Mouse (Mus musculus) left cerebral cortex, adult 8-10 months (tissue): ENCODE measurements around the gene Msrb3. TPM values are rescaled to one million over a fixed set of nuclear protein-coding genes. Genes with fewer than 3 reads are reported as not detected.

Source experiments
- DNase-seq, 2 experiments: peaks; one replicate each; pipeline ENCODE4 v3.0.0; 2022; ENCODE audit warnings: low spot score in 2 of 2
- total RNA-seq, 4 experiments: library from RNA; stranded (reverse); gene quantifications; 2 replicates each; pipeline ENCODE4 v1.2.4; 2022

Gene Msrb3
- total RNA-seq, 4 experiments from 2014 or later = 5.4 to 6.6 (median 6.2) TPM

DNA sequence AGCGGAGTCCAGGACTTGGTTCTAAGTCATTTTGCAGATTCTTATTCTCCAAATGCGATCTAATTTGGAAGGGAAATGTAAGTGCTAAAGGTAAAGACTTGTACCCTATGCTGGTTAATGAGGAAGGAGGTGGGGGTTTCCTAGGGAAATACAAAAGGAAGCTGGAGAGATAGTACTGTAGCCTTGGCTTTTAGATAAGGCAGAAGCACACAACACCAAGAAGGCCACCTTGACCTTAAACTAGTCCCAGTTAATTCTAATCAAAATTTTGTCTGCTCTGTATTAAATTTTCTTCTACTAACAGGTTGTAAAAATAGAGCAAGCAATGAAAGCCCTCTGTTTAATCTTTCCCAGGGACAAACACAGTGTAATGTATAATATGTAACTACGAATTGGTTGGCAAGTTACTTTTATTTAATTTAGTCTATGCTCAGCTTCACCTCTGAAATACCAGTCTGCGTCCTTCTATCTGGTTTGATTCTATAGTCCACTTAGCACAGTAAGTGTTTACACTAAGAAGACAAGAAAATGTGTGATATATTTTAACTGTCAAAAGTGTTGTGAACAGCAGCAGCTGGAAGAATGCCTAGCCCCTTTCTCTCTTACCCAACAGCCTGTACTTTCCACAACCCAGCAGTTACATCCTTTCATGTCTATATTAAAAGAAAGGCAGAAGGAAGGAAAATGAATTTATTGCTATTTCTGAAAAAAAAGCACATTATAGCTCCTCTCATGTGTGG lies 87.9 kb downstream of the Msrb3 start:
- DNase-seq = no peak

DNA sequence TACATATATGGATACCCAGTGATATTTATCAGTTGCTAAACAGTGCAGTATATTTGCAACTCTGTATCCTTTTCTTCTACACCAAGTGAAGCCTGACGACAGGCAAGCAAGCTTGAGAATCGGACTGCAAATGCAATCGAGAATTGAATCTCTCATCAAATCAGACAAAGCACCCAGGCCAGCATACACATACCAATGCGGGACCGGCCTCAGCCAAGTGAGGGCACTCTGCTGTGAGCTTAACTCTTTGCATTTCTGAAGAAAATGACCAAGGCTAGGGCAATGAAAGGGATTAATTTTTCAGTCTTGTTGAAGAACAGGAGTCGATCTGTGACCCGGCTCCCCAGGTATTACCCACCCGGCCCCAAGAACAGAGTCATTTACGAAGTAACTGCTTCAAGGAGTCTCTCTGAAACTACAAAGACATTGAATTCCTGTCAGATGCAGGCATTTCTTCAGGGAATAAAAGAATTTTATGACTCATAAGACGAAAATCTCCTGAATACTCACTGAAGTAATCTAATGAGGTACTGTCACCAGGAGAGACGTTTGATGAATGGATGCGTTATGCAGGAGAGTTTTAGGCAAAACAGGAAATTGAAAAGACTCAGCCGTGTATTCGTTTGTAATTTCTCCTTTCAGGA lies 88.7 kb downstream of the Msrb3 start:
- no peak for DNase-seq

DNA sequence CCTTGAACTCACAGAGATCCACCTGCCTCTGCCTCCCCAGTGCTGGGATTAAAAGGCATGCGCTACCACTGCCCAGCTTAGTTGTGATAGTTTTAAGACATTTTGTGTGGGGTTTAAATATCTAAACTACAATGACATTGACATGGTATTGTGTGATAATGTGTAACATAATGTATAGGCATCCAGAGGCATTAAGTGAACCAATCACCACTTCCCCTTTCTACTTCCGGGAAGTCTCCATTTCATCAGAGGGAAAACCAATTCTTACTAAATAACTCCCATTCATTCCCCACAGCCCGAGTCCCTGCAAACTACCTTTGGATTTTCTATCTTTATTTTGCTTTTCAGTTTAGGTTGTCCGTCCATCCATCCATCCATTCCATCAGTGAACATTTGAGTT lies 90.7 kb downstream of the Msrb3 start:
- DNase-seq = no peak

GRCm38 (mm10) chr10:120801127-120801526 lies 97.8 kb downstream of the Msrb3 start:
- DNase-seq = no peak

DNA sequence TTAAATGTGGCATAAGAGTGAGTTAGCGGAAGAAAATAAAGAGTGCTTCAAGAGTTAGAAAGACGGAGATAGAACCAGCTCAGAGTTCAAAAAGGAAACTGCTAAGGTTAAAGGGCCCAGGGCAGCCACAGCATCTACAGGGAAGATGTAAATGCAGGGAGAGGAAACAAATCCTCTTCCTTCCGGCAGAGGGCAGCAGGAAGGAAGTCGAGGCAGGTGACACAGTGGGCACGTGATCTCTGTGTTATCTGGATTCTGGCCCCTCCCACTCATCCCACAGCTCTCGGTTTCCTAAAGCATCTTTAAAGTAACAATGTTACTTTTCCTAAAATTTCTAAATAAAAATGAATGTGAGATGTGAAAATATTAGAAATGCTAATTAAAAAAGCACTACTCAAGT lies 99.4 kb downstream of the Msrb3 start:
- no peak for DNase-seq

DNA sequence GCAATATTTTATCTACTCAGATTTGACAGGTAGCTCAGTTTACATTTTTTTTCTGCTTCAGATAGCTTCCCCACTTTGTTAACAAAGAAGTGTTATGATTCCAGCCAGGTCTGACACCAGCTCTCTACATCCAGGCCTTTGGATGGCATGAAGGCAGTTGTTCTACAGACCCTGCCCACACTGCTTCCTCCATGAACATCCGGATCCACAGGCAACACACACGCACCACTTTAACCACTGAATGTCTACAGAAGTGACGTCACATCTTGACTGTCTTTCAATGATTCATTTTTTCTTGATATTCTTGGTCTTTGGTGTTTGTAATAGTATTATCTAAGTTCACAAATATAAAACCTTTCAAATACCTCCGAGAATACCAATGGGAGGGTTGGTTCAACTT lies 102.2 kb downstream of the Msrb3 start:
- no peak for DNase-seq

GRCm38 (mm10) chr10:120794391-120794817 lies 104.5 kb downstream of the Msrb3 start:
- no peak for DNase-seq

DNA sequence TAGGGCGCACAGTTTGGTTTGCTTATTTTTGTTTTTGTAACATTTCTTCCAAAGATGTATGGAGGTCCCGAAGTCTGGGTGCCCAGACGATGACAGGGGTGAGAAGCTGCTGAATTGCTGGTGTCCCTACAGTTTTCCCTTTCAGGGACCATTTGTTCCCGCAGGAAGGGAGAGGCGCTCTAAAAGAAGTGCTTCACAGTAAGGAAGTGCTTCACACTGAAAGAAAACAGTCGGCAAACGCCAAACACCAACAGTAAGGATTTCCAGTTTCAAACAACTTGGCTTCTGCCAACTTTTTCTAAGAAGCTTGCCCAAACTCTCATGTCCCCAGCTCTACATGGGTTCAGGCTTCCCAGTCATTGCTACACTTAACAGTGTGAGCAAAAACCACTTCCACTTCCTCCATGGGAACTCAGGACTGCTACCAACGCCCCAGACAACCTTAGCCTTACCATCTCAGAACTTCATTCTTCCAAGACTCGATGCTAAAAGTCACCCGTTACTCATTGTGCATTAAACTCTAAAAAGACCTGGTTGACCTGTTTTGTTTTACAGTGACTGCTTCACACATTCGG lies 106.6 kb downstream of the Msrb3 start:
- DNase-seq = no peak

- no peak for DNase-seq
These were observed 107.5 kb downstream of the Msrb3 start for GRCm38 (mm10) chr10:120791438-120791837.

DNA sequence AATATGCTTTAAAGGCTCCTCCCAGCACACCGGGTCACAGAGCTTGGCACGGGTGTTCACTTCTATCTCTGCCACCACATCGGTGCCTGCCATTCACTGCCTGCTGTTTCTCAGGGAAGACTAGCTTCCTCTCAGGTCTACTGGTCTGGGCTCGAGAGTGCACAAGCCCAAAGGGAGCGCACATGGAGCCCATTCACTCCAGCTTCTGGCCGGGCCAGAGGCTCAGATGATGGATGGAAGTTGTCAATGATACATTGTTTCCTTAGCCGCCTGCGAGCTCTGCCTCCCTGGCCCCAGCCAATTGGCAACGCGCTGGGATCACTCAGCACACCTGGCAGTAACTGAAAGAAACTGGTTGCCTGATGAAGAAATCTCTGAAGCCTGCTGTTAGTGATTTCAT lies 111.7 kb downstream of the Msrb3 start:
- DNase-seq = no peak

DNA sequence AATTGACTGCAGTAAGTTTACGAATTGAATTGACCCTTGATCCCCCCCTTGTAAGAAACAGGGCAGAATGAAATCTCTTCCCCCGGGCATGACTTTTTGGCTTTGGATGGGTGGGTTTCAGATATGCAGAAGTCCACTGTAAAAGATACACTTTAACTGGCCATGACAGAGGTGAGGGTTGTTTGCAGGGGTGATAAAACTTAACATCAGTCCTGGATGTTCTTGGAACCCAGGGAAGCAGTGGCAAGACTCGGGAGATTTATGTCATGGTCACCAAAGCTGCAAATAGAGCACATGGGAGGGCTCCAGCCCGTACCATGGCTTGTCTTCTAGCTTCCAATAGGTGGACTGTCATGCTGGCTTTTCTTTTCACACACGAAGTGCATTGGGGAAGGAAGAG lies 114.4 kb downstream of the Msrb3 start:
- no peak for DNase-seq

- no peak for DNase-seq
These were observed 115.5 kb downstream of the Msrb3 start for GRCm38 (mm10) chr10:120783393-120783792.

DNA sequence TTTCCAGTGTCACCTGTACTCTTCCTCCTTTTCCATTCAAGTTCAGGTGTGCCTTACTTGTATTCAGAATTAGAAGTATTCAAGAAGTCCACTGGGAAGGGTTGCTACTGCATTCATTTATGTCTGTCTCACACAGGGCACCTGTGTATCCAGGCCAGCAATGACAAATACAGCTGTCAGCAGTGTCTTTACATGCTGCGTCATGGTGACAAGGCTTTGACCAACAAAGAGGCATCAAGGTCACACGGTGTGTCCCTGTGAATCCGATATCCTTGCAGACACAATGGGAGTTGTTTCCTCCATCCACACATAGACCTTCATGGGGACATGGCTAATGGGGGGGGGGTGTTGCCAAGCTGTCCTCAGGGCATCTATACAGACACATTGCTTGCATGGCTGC lies 121.4 kb downstream of the Msrb3 start:
- no peak for DNase-seq

GRCm38 (mm10) chr10:120775361-120775760 lies 123.5 kb downstream of the Msrb3 start:
- DNase-seq = no peak

DNA sequence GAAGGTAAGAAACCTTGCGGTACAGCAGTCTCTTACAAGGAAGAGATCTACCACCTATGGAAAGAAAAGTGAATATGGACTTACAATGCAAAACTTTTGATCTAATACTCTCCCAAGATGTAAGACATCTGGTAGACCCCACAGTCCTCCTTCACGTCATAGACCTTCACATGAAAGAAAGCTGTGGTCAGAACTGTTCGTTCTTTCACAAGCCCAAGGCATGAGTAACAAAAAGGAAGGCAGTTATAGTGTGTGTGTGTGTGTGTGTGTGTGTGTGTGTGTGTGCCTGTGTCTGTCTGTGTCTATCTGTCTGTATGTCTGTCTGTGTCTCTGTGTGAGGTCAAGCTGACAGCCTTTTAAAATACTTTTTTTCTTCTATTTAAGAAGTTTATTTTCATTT lies 131.5 kb downstream of the Msrb3 start:
- no peak for DNase-seq

- DNase-seq = no peak
These were observed 133.5 kb downstream of the Msrb3 start for GRCm38 (mm10) chr10:120765398-120765797.

- no peak for DNase-seq
These were observed 135.0 kb downstream of the Msrb3 start for GRCm38 (mm10) chr10:120763656-120764466.

DNA sequence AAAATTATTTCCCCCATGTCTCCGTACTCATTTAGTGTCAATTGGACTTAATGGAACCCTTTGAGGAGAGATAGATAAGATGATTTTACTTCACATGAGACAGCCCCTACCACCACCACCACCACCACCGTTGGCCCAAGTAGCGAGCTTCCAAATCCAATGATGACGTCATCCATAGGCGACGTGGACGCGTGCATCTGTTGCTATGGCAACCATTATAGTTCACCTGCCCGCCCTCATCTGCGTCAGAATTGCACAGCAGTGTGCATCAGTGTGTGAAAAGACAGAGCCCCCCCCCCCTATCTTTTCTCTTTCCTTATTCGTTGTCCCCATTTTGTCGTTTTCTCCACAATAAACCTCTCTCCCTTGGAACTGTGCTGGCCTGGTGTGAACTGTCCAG lies 135.9 kb downstream of the Msrb3 start:
- DNase-seq = no peak

DNA sequence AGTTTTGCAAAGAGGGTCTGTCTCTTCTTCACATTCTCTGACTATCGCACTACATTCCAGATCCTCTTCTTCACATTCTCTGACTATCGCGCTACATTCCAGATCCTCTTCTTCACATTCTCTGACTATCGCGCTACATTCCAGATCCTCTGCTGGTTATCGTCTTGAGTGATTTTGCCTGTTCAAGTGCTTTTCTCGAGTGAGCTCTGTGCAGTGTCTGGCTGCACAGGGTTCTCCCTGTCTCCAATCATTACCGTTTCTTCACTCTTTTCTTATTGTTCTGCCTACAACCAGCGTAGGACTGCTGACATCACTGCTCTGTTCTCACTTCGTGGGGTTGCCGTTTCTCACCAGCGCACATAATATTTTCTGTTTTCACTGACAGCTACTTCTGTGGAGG lies 138.2 kb downstream of the Msrb3 start:
- DNase-seq = no peak

- no peak for DNase-seq
These were observed 139.0 kb downstream of the Msrb3 start for GRCm38 (mm10) chr10:120759883-120760282.

DNA sequence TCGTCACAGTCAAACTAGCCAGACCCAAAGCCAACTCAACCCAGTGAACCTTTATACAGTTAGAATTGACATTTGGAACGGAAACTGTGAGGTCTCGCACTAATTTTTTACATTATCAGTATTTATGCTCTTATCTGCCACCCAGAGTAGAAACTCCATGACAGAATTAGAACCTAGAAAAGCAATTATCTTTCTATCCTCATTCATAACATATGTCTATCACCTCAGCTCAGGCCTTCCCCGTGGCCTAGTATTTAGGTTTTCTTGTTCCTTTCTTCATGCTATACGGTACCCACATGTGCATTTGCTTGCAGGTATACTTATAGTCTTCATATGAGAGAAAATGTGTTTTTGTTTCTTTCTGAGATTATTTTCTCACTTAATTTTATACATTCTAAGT lies 146.4 kb downstream of the Msrb3 start:
- DNase-seq = no peak

- DNase-seq = no peak
These were observed 147.1 kb downstream of the Msrb3 start for GRCm38 (mm10) chr10:120751821-120752261.
